ENCODE assay signal across 19 mouse cellular contexts in the genomic region with DNA sequence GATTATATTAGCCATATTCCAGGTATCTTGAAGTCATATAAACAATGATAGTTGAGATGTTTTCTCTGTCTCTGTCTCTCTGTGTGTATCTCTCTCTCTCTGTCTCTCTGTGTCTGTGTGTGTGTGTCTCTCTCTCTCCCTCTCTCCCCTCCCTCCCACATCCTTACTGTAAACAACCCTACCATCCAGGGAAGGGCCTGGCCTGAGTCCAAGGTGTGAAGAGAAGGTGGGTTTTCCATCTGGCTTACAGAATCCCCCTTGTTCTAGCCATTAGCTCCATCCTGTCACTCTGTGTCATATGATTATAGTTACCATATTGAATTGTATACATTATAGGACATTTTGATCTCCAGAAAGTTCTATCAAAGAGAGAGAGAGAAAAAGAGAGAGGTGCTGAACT.
"Had no signal": no experiment of that assay in that cellular context is flagged by ENCODE, and none has a peak within 500 bp of the region (broad histone marks: within the 10 kb centered on the region; RNA-seq: fewer than 3 reads in every experiment).

No protein-coding gene starts in this region.

- H3K9ac ChIP-seq: lung, embryonic 15.5 days; midbrain, embryonic 13.5 days; midbrain, embryonic 15.5 days; neural tube, embryonic 13.5 days; neural tube, embryonic 15.5 days had no signal

- H3K4me3 ChIP-seq: lung, embryonic 15.5 days; midbrain, embryonic 13.5 days; midbrain, embryonic 15.5 days; myocyte; neural tube, embryonic 13.5 days; neural tube, embryonic 15.5 days had no signal

- H3K27ac ChIP-seq: lung, embryonic 15.5 days; midbrain, embryonic 13.5 days; midbrain, embryonic 15.5 days; neural tube, embryonic 13.5 days; neural tube, embryonic 15.5 days had no signal

- H3K27me3 ChIP-seq: lung, embryonic 15.5 days; midbrain, embryonic 13.5 days; midbrain, embryonic 15.5 days; neural tube, embryonic 13.5 days; neural tube, embryonic 15.5 days had no signal

- DNase-seq: lung, adult 18-20 months; lung, postnatal 14 days; lung, postnatal 36 days; retina, postnatal 1 day; right cerebral cortex, adult 18-20 months; right cerebral cortex, postnatal 25 days; right cerebral cortex, postnatal 4 days; spleen, adult 18-20 months; thymus, adult 18-20 months; thymus, postnatal 14 days; thymus, postnatal 36 days had no signal

- ATAC-seq: lung, postnatal 0 days; midbrain, embryonic 13.5 days; midbrain, embryonic 15.5 days had no signal

- H3K36me3 ChIP-seq: lung, embryonic 15.5 days; midbrain, embryonic 13.5 days; midbrain, embryonic 15.5 days; neural tube, embryonic 13.5 days; neural tube, embryonic 15.5 days had no signal

- H3K9me3 ChIP-seq: lung, embryonic 15.5 days; midbrain, embryonic 13.5 days; midbrain, embryonic 15.5 days; neural tube, embryonic 13.5 days; neural tube, embryonic 15.5 days had no signal

- H3K4me1 ChIP-seq: lung, embryonic 15.5 days; midbrain, embryonic 13.5 days; midbrain, embryonic 15.5 days; neural tube, embryonic 15.5 days had no signal

- H3K4me2 ChIP-seq: lung, embryonic 15.5 days; midbrain, embryonic 11.5 days; midbrain, embryonic 13.5 days; midbrain, embryonic 15.5 days; neural tube, embryonic 13.5 days; neural tube, embryonic 15.5 days had no signal
